Mouse (Mus musculus) heart, embryonic 14.5 days (tissue): ENCODE data around the gene Mars. TPM values are rescaled to one million over a fixed set of nuclear protein-coding genes. Genes with fewer than 3 reads are reported as not detected.

ENCODE experiments used
- polyA plus RNA-seq: library from polyadenylated mRNA; unstranded; fragments of >200 nt; fragmentation: Nextera tagmentation; extraction: Ambion mirVana; gene quantifications from 2 replicates; pipeline ENCODE4 v1.2.1, GENCODE M21; 2014

The Mars gene
- polyA plus RNA-seq, 1 experiment from 2014 or later, result 76.1 TPM

Other genes starting within 250 kb of the Mars start
- 929 and 946 TPM in 2 replicates for gene Cdk4, start 248.3 kb downstream of the Mars start, polyA plus RNA-seq
- gene Tspan31, start 241.5 kb downstream of the Mars start, polyA plus RNA-seq, result 99.1 and 101 TPM in 2 replicates
- 0.27 TPM in 1 of 2 replicates, not detected in the other for gene Agap2, start 236.5 kb downstream of the Mars start, polyA plus RNA-seq
- gene Os9, start 190.7 kb downstream of the Mars start, polyA plus RNA-seq, result 27.7 and 28.3 TPM in 2 replicates
- gene B4galnt1, start 146.6 kb downstream of the Mars start, polyA plus RNA-seq, result 1.5 and 2.0 TPM in 2 replicates
- 17.4 and 19.3 TPM in 2 replicates for gene Slc26a10, start 131.1 kb downstream of the Mars start, polyA plus RNA-seq
- gene Arhgef25, start 121.7 kb downstream of the Mars start, polyA plus RNA-seq, result 18.2 and 22.8 TPM in 2 replicates
- gene Dtx3, start 116.1 kb downstream of the Mars start, polyA plus RNA-seq, result 73.3 and 75.7 TPM in 2 replicates
- gene Pip4k2c, start 100.2 kb downstream of the Mars start, polyA plus RNA-seq, result 17.6 and 22.8 TPM in 2 replicates
- gene Kif5a, start 48.4 kb downstream of the Mars start, polyA plus RNA-seq, result 0.42 and 1.2 TPM in 2 replicates
- gene Dctn2, start 45.4 kb downstream of the Mars start, polyA plus RNA-seq, result 126 and 137 TPM in 2 replicates
- gene Mbd6, start 22.8 kb downstream of the Mars start, polyA plus RNA-seq, result 13.8 and 16.1 TPM in 2 replicates
- 1.3 and 2.4 TPM in 2 replicates for gene Arhgap9, start 10.2 kb upstream of the Mars start, polyA plus RNA-seq
- 0.07 and 0.36 TPM in 2 replicates for gene Gli1, start 30.2 kb upstream of the Mars start, polyA plus RNA-seq
- gene Inhbe, start 42.6 kb upstream of the Mars start, polyA plus RNA-seq, result not detected in 2 replicates
- gene Inhbc, start 58.6 kb upstream of the Mars start, polyA plus RNA-seq, result not detected in 2 replicates
- 32.8 and 36.3 TPM in 2 replicates for gene R3hdm2, start 68.5 kb upstream of the Mars start, polyA plus RNA-seq
- 0.31 TPM in 1 of 2 replicates, not detected in the other for gene Stac3, start 189.9 kb upstream of the Mars start, polyA plus RNA-seq
- gene Ndufa4l2, start 203.2 kb upstream of the Mars start, polyA plus RNA-seq, result 31.2 and 34.2 TPM in 2 replicates
- gene Shmt2, start 210.7 kb upstream of the Mars start, polyA plus RNA-seq, result 71.7 and 73.0 TPM in 2 replicates
- 0.70 and 0.81 TPM in 2 replicates for gene Nxph4, start 222.8 kb upstream of the Mars start, polyA plus RNA-seq